Comparison of ENCODE assay signal across 22 mouse cellular contexts in genomic region chr17:3506508-3506907, GRCm38 (mm10). TPM values are rescaled to one million over a fixed set of nuclear protein-coding genes. Genes with fewer than 3 reads are reported as not detected.
DNase-seq lines count a peak whose midpoint lies in the region; ATAC-seq lines count a peak whose summit lies in the region.
"Had no signal": no experiment of that assay in that cellular context is flagged by ENCODE, and none has a peak within 500 bp of the region (broad histone marks: within the 10 kb centered on the region; RNA-seq: fewer than 3 reads in every experiment).

No protein-coding gene starts in this region.

- intact Hi-C loops in left cerebral cortex, postnatal 36 days (cut with DNase I) = no loop called here

- DNase-seq in CD4-positive, CD25-positive, alpha-beta regulatory T cell, adult 2 months (ENCODE audit: low read depth, low spot score) = peak; percentile 3
- peak; percentile 16 for DNase-seq in ZHBTc4 (ENCODE audit: low read depth, low spot score)
- peak; percentile 18 for DNase-seq in naive thymus-derived CD4-positive, alpha-beta T cell, adult 2 months (ENCODE audit: low read depth)
- no peak for DNase-seq in urinary bladder, postnatal 14 days (ENCODE audit: low spot score)
- DNase-seq in heart, adult 18-20 months = no peak
- DNase-seq in left cerebral cortex, postnatal 36 days (ENCODE audit: low spot score in 2 of 2) = no peak
- DNase-seq: adrenal gland, postnatal 14 days; B cell, adult 2 months; cerebellum, adult 11 months; cerebellum, adult 8-10 months; cerebellum, postnatal 10 days; cerebellum, postnatal 36 days; forebrain, postnatal 0 days; gastrocnemius, adult 2 months; gastrocnemius, postnatal 14 days; heart, adult 2 months; heart, postnatal 14 days; heart, postnatal 4 days had no signal

- peak; percentile 56 to 71; a peak in 1 of 4 replicates for ATAC-seq in hematopoietic stem cell, adult 5-6 weeks (replicated peaks in 1 of 2; ENCODE audit: insufficient read depth in 1 of 2, low FRiP score in 2 of 2, low TSS enrichment in 1 of 2, low read depth in 1 of 2, poor library complexity in 2 of 2, severe bottlenecking in 2 of 2)
- ATAC-seq: forebrain, embryonic 13.5 days; forebrain, postnatal 0 days; intestine, embryonic 15.5 days had no signal

RNA-seq across cellular contexts. Expression of gene Cldn20, which starts 25.8 kb away (rescaled TPM):
- not detected in 2 replicates for total RNA-seq in hematopoietic stem cell, adult 5-6 weeks (2017)
- not detected for total RNA-seq in heart, adult 18-20 months (2021)
- 1 to 10 TPM; 1.2 to 2.4 TPM for total RNA-seq in left cerebral cortex, postnatal 36 days (2021)
- total RNA-seq: adrenal gland, adult 18-20 months; adrenal gland, postnatal 14 days; gastrocnemius, adult 2 months; gastrocnemius, postnatal 14 days; heart, adult 2 months; heart, postnatal 14 days; heart, postnatal 4 days had no signal

RNA-seq across cellular contexts. Expression of gene Tfb1m, which starts 51.1 kb away (rescaled TPM):
- total RNA-seq in hematopoietic stem cell, adult 5-6 weeks (2017) = 18.3 and 18.6 TPM in 2 replicates
- total RNA-seq in heart, adult 18-20 months (2021) = 10 to 100 TPM; 11.4 to 13.1 TPM
- total RNA-seq in left cerebral cortex, postnatal 36 days (2021) = 1 to 10 TPM; 6.6 to 7.2 TPM

Comparison
In these comparisons a context has a peak if more than half of its experiments do, and no peak if none do; other contexts are left out.
1. DNase-seq: peak in CD4-positive, CD25-positive, alpha-beta regulatory T cell, adult 2 months (single experiment), ZHBTc4 (single experiment) and naive thymus-derived CD4-positive, alpha-beta T cell, adult 2 months (single experiment); none in urinary bladder, postnatal 14 days (single experiment), heart, adult 18-20 months (0 of 2) and left cerebral cortex, postnatal 36 days (0 of 2).